Mouse (Mus musculus): Measurements from ENCODE around the gene Scfd2. TPM values are rescaled to one million over a fixed set of nuclear protein-coding genes. Genes with fewer than 3 reads are reported as not detected.

Gene Scfd2
- polyA plus RNA-seq, 1 experiment from 2014 or later, result 14.6 TPM

DNA sequence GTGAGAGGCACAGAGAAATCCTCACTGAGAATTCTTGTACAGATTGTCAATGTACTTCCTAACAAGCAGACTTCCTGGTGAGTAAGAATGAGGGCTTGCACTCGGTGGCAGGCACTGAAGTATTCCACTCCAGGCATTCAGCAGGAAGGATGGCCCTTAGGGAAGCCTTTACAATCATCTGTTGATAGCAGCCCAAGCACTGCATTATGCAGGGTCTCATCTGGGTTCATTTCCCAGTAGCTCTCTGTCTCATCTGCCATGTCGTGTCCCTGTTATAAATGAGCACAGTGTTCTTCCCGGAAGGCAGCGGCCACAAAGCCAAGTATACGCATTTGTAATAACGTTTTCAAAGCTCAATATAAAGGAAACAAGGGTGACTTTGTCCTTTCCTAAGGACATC is 48.9 kb downstream of the Scfd2 start:
- Histone ChIP-seq H3K36me3 (no peaks in the 10 kb centered on the region), H3K4me3 (no peak overlapping the region), H3K9me3 (replicated peaks) (no peaks in the 10 kb centered on the region), H3K4me1 (no peaks in the 10 kb centered on the region), H3K27ac (replicated peaks) (no peak overlapping the region), H3K27me3 (ENCODE audit: low read depth, poor library complexity, severe bottlenecking) (no peaks in the 10 kb centered on the region)
- no peak for DNase-seq (ENCODE audit: low spot score)
- 84% methylated on average over 6 of the region's 6 CpGs for WGBS

DNA sequence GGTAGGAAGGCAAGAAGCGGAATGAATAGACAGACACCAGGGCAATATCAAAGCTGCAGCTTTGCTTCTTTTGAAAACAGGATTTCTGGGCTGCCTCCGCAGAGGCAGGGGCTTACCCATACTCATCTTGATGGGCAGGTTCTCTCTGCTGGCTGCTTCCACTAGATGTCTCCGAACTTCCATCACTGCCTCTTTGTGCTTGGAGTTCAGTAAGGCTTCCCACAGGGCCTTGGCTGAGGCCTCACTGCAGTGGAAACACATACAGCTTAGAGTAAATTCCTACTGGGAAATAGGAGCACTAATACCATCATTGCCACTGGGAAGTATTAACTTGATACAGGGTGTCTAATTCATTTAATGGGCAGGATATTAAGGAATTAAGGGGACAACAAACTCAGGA is 49.5 kb downstream of the Scfd2 start:
- WGBS, result 57% methylated on average over 3 of the region's 3 CpGs
- DNase-seq (ENCODE audit: low spot score), result no peak
- no peaks in the 10 kb centered on the region for H3K36me3 ChIP-seq
- no peak overlapping the region for H3K27ac ChIP-seq (replicated peaks)
- no peak overlapping the region for H3K4me3 ChIP-seq
- no peaks in the 10 kb centered on the region for H3K4me1 ChIP-seq
- H3K27me3 ChIP-seq (ENCODE audit: low read depth, poor library complexity, severe bottlenecking), result no peaks in the 10 kb centered on the region
- H3K9me3 ChIP-seq (replicated peaks), result no peaks in the 10 kb centered on the region

DNA sequence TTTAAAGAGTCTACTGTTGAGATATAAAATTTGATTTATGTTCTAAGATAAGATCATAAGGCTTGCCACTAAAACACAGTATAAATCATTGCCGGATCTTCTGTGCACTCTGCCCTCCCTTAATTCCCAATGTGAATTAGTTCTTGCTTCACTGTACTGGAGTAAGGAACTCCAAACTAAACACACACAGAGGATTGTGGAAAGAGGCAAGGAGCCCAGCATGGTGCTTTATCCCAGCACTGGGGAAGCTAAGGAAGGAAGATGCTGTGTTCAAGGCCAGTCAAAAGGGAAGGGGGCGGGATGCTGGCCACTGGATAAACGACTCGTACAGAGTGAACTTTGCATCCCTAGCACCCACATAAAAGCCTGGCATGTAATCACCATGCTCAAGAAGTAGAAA is 51.1 kb downstream of the Scfd2 start:
- H3K9me3 ChIP-seq (replicated peaks), result no peaks in the 10 kb centered on the region
- 82% methylated on average over 4 of the region's 4 CpGs for WGBS

DNA sequence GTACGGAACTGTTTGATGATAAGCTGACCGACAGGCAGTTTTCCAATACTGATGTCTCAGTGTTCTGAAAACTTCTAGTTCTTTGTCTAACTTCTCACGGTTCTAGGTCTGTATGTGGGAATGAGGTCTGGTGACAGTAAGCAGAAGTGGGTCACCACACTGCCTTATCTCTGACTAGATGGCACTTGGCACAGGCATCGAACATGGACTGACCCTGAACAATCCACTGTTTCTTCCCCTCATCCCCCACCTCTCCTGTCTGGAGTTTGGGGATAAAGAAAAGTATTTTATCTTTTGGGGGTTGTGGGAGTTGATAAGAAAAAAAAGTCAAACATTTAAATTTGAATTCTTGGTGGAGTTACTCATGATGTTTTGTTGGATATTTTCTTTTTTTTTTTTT is 51.6 kb downstream of the Scfd2 start:
- Histone ChIP-seq H3K4me1 (no peaks in the 10 kb centered on the region), H3K27me3 (ENCODE audit: low read depth, poor library complexity, severe bottlenecking) (no peaks in the 10 kb centered on the region), H3K9me3 (replicated peaks) (no peaks in the 10 kb centered on the region), H3K36me3 (no peaks in the 10 kb centered on the region), H3K27ac (replicated peaks) (no peak overlapping the region), H3K4me3 (no peak overlapping the region)
- DNase-seq (ENCODE audit: low spot score), result no peak
- 92% methylated on average over 4 of the region's 4 CpGs for WGBS

More for the DNA sequence above, 51.1 kb downstream of the Scfd2 start:
- no peaks in the 10 kb centered on the region for H3K36me3 ChIP-seq
- no peak overlapping the region for H3K27ac ChIP-seq (replicated peaks)
- no peak overlapping the region for H3K4me3 ChIP-seq
- DNase-seq (ENCODE audit: low spot score), result no peak
- H3K4me1 ChIP-seq, result no peaks in the 10 kb centered on the region
- no peaks in the 10 kb centered on the region for H3K27me3 ChIP-seq (ENCODE audit: low read depth, poor library complexity, severe bottlenecking)

DNA sequence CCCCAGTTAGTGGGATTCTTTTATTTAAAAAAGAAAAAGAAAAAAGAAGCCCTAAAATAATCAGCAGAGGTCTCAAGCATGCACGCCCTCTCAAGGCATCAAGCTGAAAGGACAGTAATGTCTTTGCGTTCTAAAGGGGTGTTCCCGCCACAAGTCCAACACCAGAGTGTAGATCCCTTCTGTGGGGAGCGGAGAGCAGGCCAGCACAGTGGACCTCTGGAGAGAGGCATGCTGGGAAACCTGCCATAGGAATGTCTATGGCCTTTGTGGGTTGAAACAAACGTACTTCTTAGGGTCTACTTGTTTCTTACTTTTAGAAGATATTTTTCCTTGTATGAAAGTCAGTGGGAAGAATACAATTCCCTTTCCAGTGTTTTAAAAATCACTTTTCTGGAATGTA is 52.4 kb downstream of the Scfd2 start:
- no peaks in the 10 kb centered on the region for H3K9me3 ChIP-seq (replicated peaks)
- no peak overlapping the region for H3K4me3 ChIP-seq
- no peak for DNase-seq (ENCODE audit: low spot score)
- H3K27me3 ChIP-seq (ENCODE audit: low read depth, poor library complexity, severe bottlenecking), result no peaks in the 10 kb centered on the region
- H3K4me1 ChIP-seq, result no peaks in the 10 kb centered on the region
- H3K27ac ChIP-seq (replicated peaks), result no peak overlapping the region
- WGBS, result 83% methylated on average over 5 of the region's 5 CpGs
- no peaks in the 10 kb centered on the region for H3K36me3 ChIP-seq

DNA sequence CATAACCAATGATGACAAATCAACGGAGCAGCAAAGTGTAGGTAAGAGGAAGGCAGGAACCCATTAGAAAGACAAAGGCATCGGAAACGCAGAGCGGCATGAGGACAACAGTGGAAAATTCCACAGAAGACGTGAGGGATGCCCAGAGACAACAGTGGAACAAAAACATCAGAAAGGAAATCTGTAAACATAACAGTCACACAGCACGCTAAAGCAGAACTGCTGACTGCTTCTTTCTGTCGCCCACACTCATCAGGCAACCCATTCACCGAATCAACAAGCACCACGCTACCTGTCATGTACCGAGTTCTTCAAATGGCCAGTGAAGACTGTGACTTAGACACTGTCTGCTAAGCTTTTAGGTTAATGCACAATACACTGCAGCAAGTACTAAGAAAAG is 55.0 kb downstream of the Scfd2 start:
- WGBS, result 83% methylated on average over 10 of the region's 10 CpGs
- Histone ChIP-seq H3K27me3 (ENCODE audit: low read depth, poor library complexity, severe bottlenecking) (no peaks in the 10 kb centered on the region), H3K4me1 (no peaks in the 10 kb centered on the region), H3K4me3 (no peak overlapping the region), H3K9me3 (replicated peaks) (no peaks in the 10 kb centered on the region), H3K27ac (replicated peaks) (no peak overlapping the region), H3K36me3 (no peaks in the 10 kb centered on the region)
- DNase-seq (ENCODE audit: low spot score), result no peak

DNA sequence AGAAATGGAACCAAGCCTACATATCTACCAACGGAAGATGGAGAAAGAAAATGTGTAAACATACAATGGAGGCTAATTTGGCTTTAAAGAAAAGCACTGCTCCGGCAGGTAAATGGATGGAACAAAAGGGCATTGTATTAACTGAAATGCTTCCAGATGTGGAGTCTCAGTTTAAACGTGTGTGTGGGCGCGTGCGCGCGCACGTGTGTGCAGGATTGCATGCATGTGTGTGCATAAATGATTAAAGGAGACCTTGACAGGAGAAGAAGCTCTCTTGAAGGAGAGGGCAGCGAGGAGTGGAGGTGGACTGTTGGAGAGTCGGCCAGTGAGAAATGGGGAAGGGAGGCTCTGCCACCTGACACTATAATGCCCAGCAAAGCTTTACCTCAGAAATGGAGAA is 58.4 kb downstream of the Scfd2 start:
- no peaks in the 10 kb centered on the region for H3K27me3 ChIP-seq (ENCODE audit: low read depth, poor library complexity, severe bottlenecking)
- no peaks in the 10 kb centered on the region for H3K36me3 ChIP-seq
- H3K4me1 ChIP-seq, result no peaks in the 10 kb centered on the region
- 93% methylated on average over 11 of the region's 11 CpGs for WGBS
- no peak overlapping the region for H3K27ac ChIP-seq (replicated peaks)
- no peak for DNase-seq (ENCODE audit: low spot score)
- no peak overlapping the region for H3K4me3 ChIP-seq
- no peaks in the 10 kb centered on the region for H3K9me3 ChIP-seq (replicated peaks)

DNA sequence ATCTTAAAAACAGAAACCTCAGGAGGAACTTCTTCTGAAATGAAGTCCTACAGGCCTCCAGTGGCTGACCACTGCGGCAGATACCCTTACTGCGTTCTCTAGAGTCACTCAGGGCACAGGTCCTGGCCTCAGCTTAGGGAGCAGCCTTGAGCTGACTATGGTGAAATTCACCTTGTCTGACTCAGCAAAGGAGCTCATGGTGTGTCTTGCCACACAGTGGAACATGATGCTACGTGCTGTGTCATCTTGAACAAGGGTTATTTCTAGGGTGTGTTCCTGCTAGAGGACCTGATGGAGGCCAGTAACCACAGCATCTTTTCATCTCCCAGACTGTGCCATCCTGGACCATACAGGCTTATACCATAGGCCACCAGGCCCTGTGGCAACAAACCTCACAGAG is 60.7 kb downstream of the Scfd2 start:
- H3K9me3 ChIP-seq (replicated peaks), result no peaks in the 10 kb centered on the region
- WGBS, result 92% methylated on average over 3 of the region's 3 CpGs
- no peak overlapping the region for H3K4me3 ChIP-seq
- no peaks in the 10 kb centered on the region for H3K36me3 ChIP-seq
- H3K27me3 ChIP-seq (ENCODE audit: low read depth, poor library complexity, severe bottlenecking), result no peaks in the 10 kb centered on the region
- H3K27ac ChIP-seq (replicated peaks), result no peak overlapping the region
- DNase-seq (ENCODE audit: low spot score), result no peak
- no peaks in the 10 kb centered on the region for H3K4me1 ChIP-seq

DNA sequence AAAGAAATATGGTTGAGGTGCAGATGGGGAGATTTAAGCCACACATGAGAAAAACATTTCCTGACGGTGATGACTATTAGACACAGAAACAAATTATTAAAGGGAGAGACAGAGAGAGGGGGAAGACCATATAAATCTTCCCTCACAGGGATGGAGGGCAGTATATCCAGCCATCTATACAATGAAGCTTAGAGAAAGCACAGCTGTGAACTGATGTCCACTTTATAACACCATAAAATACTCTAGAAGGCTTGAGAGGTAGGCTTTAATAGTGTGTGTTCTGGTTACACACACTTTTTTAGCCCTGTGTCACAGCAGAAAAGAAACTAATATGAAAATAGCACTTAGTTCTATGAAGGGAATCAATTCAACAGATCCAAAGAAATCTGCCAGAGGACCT is 61.9 kb downstream of the Scfd2 start:
- Histone ChIP-seq H3K4me1 (no peaks in the 10 kb centered on the region), H3K27ac (replicated peaks) (no peak overlapping the region), H3K4me3 (no peak overlapping the region), H3K36me3 (no peaks in the 10 kb centered on the region), H3K9me3 (replicated peaks) (no peaks in the 10 kb centered on the region), H3K27me3 (ENCODE audit: low read depth, poor library complexity, severe bottlenecking) (no peaks in the 10 kb centered on the region)
- WGBS, result 92% methylated on average over 1 of the region's 1 CpGs
- no peak for DNase-seq (ENCODE audit: low spot score)

DNA sequence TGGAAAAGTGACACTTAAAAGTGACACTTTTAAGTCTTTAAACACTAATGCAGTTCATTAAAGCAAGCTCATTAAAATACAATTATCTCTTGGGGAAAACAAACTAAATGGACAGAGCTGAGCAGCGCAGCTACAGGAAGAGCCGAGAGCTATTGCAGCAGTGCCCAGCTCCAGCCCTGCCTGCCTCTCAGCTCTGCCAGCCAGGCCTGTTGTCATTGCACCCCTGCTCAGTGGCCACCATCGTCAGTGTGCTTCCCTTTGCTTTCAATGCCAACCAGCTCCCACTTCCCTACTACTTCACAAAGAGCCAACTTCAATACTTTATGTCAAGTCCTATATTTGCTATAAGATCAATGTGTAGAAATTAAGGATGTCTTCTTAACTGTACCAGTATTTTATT is 63.8 kb downstream of the Scfd2 start:
- H3K36me3 ChIP-seq, result no peaks in the 10 kb centered on the region
- 81% methylated on average over 3 of the region's 3 CpGs for WGBS
- no peaks in the 10 kb centered on the region for H3K4me1 ChIP-seq
- no peak overlapping the region for H3K4me3 ChIP-seq
- no peaks in the 10 kb centered on the region for H3K27me3 ChIP-seq (ENCODE audit: low read depth, poor library complexity, severe bottlenecking)
- H3K9me3 ChIP-seq (replicated peaks), result no peaks in the 10 kb centered on the region
- DNase-seq (ENCODE audit: low spot score), result no peak
- H3K27ac ChIP-seq (replicated peaks), result no peak overlapping the region

DNA sequence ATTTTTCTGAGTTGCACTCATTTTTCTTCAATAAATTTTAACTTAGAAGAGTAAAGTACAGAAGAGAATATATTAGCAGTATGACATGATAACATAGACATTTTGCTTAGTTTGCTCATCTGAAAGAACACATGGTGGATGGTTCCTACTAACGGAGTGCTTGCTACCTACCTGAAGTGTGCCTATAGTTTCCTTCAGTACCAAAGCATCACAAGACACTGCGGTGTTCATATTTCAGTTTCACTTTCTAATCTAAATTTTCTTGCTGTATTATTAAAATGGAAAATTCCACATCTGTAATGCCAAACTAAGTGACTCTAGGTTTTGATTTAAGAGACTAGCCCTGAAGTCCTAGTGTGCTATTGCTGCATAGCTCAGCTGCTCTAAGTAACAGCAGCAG is 74.8 kb downstream of the Scfd2 start:
- 93% methylated on average over 2 of the region's 2 CpGs for WGBS
- H3K27ac ChIP-seq (replicated peaks), result no peak overlapping the region
- no peak overlapping the region for H3K4me3 ChIP-seq
- H3K36me3 ChIP-seq, result no peaks in the 10 kb centered on the region
- H3K27me3 ChIP-seq (ENCODE audit: low read depth, poor library complexity, severe bottlenecking), result no peaks in the 10 kb centered on the region
- no peaks in the 10 kb centered on the region for H3K9me3 ChIP-seq (replicated peaks)
- no peaks in the 10 kb centered on the region for H3K4me1 ChIP-seq
- DNase-seq (ENCODE audit: low spot score), result no peak

DNA sequence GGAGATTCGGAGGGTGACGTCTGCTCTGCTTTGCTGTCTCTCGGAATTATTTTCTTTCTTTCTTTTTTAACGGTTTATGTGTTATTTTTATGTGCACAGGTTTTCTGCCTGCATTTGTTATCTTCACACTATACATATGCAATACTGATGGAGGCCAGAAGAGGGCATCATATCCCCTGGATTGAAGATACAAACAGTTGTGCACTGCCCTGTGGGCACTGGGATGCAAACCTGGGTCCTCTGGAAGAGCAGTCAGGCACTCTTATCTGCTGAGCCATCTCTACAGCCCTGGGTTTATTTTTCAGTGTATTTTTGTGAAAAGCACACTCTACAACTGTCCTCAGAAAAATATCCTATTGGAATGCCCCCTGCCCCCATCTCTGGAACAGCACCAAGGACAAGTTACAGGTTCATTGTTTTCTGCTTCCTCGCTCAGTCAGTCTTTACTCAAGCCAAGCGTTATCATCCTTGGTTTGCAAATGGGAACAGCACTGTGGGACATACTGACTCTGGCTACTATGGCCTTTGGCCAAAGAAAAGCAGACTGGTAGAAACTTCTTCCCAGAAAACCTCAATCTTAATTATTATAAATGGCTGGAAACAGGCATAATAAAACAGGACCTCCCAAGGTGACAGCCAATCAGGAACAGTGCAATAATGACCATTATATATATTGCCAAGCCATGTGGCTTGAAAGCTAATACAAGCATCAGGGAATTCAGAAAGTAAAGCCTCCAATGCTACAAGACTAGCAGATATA is 75.9 kb downstream of the Scfd2 start:
- no peak overlapping the region for H3K27ac ChIP-seq (replicated peaks)
- H3K4me1 ChIP-seq, result 0 out of 2 replicates have a peak, but pooled peaks cover under 1% of the 10 kb centered on the region
- H3K4me3 ChIP-seq, result no peak overlapping the region
- H3K27me3 ChIP-seq (ENCODE audit: low read depth, poor library complexity, severe bottlenecking), result no peaks in the 10 kb centered on the region
- no peak for DNase-seq (ENCODE audit: low spot score)
- no peaks in the 10 kb centered on the region for H3K36me3 ChIP-seq
- H3K9me3 ChIP-seq (replicated peaks), result no peaks in the 10 kb centered on the region
- WGBS, result 91% methylated on average over 6 of the region's 6 CpGs

DNA sequence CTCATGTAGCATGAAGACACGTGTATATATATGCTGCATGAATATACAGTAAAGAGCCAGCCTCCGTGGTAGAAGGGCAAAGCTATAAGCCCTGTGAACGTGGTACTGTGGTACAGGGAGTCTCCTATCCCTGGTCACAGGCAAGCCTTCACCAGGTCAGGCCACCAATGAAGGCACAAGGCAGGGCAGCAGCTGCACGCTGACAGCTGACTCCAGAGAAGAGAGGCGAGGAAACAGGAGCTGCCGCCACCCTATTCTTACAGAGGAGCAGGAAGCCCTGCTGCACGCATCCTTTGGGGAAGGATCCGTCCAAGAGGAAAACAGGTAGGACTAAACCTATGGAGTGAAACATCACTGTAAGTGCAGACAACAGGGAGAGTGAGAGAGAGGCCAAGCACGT is 76.5 kb downstream of the Scfd2 start:
- Histone ChIP-seq H3K27ac (replicated peaks) (no peak overlapping the region), H3K4me1 (peaks cover 6% of the 10 kb centered on the region), H3K27me3 (ENCODE audit: low read depth, poor library complexity, severe bottlenecking) (no peaks in the 10 kb centered on the region), H3K4me3 (no peak overlapping the region), H3K9me3 (replicated peaks) (no peaks in the 10 kb centered on the region), H3K36me3 (no peaks in the 10 kb centered on the region)
- WGBS, result 85% methylated on average over 9 of the region's 9 CpGs
- no peak for DNase-seq (ENCODE audit: low spot score)

DNA sequence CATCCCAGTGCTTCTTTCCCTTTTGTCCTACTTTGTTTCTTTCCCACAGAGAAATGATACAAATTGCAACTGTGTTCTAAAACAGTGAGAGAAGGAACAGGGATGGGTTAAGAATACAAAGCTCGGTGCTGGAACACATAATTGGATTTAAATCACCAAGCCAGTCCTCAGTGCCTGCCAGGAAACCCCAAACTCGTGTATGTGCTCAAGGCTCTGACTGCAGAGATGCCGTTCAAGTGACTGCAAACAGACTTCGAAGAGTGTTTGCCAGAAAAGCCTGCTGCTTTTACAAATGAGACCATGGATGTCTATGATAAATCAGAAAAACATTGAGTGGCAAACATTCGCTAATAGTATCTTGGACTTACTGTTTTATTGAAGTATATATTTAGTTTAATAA is 80.6 kb downstream of the Scfd2 start:
- Histone ChIP-seq H3K27ac (replicated peaks) (no peak overlapping the region), H3K9me3 (replicated peaks) (no peaks in the 10 kb centered on the region), H3K36me3 (no peaks in the 10 kb centered on the region), H3K4me1 (peaks cover 7% of the 10 kb centered on the region), H3K4me3 (no peak overlapping the region), H3K27me3 (ENCODE audit: low read depth, poor library complexity, severe bottlenecking) (no peaks in the 10 kb centered on the region)
- WGBS, result 68% methylated on average over 5 of the region's 5 CpGs
- no peak for DNase-seq (ENCODE audit: low spot score)

Data from midbrain, embryonic 10.5 days (tissue).